Mouse (Mus musculus): ENCODE measurements around the gene Golga5. TPM values are rescaled to one million over a fixed set of nuclear protein-coding genes. Genes with fewer than 3 reads are reported as not detected.

The Golga5 gene
- polyA plus RNA-seq, 1 experiment from 2014 or later, result 39.3 TPM

GRCm38 (mm10) chr12:102498726-102499125 is 29.8 kb downstream of the Golga5 start:
- Histone ChIP-seq H3K9ac (ENCODE audit: low read depth, low read length) (no peak overlapping the region), H3K4me1 (ENCODE audit: control insufficient read depth, insufficient read depth, low read length) (no peaks in the 10 kb centered on the region), H3K36me3 (ENCODE audit: control insufficient read depth, insufficient read depth, low read length) (peaks cover 34% of the 10 kb centered on the region), H3K4me3 (ENCODE audit: low read length) (no peak overlapping the region), H3K27ac (ENCODE audit: low read depth, low read length) (no peak overlapping the region; the same call in 1 of the 2 replicates), H3K27me3 (ENCODE audit: control insufficient read depth, insufficient read depth, low read length) (no peaks in the 10 kb centered on the region), H3K4me2 (replicated peaks; ENCODE audit: low read depth, low read length) (no peak overlapping the region), H3K9me3 (ENCODE audit: control insufficient read depth, low read length) (no peaks in the 10 kb centered on the region)
- peak; percentile 55; the same call in 1 of the 2 replicates for ATAC-seq (ENCODE audit: low FRiP score, low TSS enrichment)
- WGBS, result 53% methylated on average over 8 of the region's 8 CpGs

DNA sequence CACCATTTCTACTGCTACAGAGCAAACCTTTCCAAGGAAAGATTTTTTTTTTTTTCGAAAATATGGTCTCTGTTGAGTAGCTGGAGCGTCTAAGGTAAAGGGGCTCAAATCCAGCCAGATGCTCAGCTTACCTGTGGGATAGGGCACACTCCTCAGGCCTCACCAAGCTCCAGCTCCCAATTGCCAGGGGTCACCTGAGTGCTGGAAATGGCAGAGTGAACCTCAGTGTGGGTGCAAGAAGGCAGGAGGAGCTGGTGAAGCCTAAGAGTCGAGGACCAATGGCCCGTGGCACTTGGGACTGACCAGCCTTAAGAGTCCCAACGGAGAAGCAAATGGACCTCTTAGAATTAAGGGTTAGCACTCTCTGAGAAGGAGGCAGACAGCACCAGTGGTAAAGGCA is 30.3 kb downstream of the Golga5 start:
- H3K4me1 ChIP-seq (ENCODE audit: control insufficient read depth, insufficient read depth, low read length), result no peaks in the 10 kb centered on the region
- WGBS, result 87% methylated on average over 5 of the region's 5 CpGs
- no peaks in the 10 kb centered on the region for H3K27me3 ChIP-seq (ENCODE audit: control insufficient read depth, insufficient read depth, low read length)
- no peaks in the 10 kb centered on the region for H3K9me3 ChIP-seq (ENCODE audit: control insufficient read depth, low read length)
- no peak overlapping the region for H3K27ac ChIP-seq (ENCODE audit: low read depth, low read length)
- ATAC-seq (ENCODE audit: low FRiP score, low TSS enrichment), result peak; percentile 47; the same call in 1 of the 2 replicates
- H3K9ac ChIP-seq (ENCODE audit: low read depth, low read length), result no peak overlapping the region
- peaks cover 30% of the 10 kb centered on the region for H3K36me3 ChIP-seq (ENCODE audit: control insufficient read depth, insufficient read depth, low read length)
- H3K4me3 ChIP-seq (ENCODE audit: low read length), result no peak overlapping the region
- no peak overlapping the region for H3K4me2 ChIP-seq (replicated peaks; ENCODE audit: low read depth, low read length)

DNA sequence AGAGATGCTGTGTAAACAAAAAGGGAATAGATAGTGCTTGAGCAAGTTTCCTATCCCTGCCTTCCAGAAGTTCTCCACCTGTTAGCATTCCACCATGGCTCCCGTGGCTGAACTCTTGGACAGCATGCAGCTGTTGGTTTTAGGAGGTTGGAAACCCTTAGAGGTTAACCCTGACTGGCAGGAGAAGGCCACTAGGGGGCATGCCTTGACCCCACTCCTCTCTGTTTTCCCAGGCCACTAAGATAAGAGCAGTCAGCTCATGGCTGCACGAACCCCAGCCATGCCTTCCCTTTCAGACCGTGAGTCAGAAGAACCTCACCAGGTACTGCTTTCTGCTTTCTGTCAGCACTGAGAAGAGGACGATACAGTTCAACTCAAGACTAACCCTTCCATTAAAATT is 30.8 kb downstream of the Golga5 start:
- WGBS, result 62% methylated on average over 4 of the region's 4 CpGs
- ATAC-seq (ENCODE audit: low FRiP score, low TSS enrichment), result peak; percentile 42
- Histone ChIP-seq H3K4me2 (replicated peaks; ENCODE audit: low read depth, low read length) (no peak overlapping the region), H3K9ac (ENCODE audit: low read depth, low read length) (no peak overlapping the region), H3K4me3 (ENCODE audit: low read length) (no peak overlapping the region), H3K27ac (ENCODE audit: low read depth, low read length) (no peak overlapping the region), H3K36me3 (ENCODE audit: control insufficient read depth, insufficient read depth, low read length) (peaks cover 29% of the 10 kb centered on the region), H3K9me3 (ENCODE audit: control insufficient read depth, low read length) (no peaks in the 10 kb centered on the region), H3K27me3 (ENCODE audit: control insufficient read depth, insufficient read depth, low read length) (no peaks in the 10 kb centered on the region), H3K4me1 (ENCODE audit: control insufficient read depth, insufficient read depth, low read length) (no peaks in the 10 kb centered on the region)

GRCm38 (mm10) chr12:102501038-102501437 is 32.1 kb downstream of the Golga5 start:
- no peaks in the 10 kb centered on the region for H3K27me3 ChIP-seq (ENCODE audit: control insufficient read depth, insufficient read depth, low read length)
- peaks cover 22% of the 10 kb centered on the region; the same call in 1 of the 2 replicates for H3K36me3 ChIP-seq (ENCODE audit: control insufficient read depth, insufficient read depth, low read length)
- no peak overlapping the region for H3K4me2 ChIP-seq (replicated peaks; ENCODE audit: low read depth, low read length)
- no peak overlapping the region for H3K27ac ChIP-seq (ENCODE audit: low read depth, low read length)
- H3K9ac ChIP-seq (ENCODE audit: low read depth, low read length), result no peak overlapping the region
- WGBS, result 91% methylated on average over 2 of the region's 2 CpGs
- ATAC-seq (ENCODE audit: low FRiP score, low TSS enrichment), result no peak
- H3K9me3 ChIP-seq (ENCODE audit: control insufficient read depth, low read length), result no peaks in the 10 kb centered on the region
- no peak overlapping the region for H3K4me3 ChIP-seq (ENCODE audit: low read length)
- H3K4me1 ChIP-seq (ENCODE audit: control insufficient read depth, insufficient read depth, low read length), result no peaks in the 10 kb centered on the region

- Histone ChIP-seq H3K4me2 (replicated peaks; ENCODE audit: low read depth, low read length) (no peak overlapping the region), H3K27ac (ENCODE audit: low read depth, low read length) (no peak overlapping the region), H3K36me3 (ENCODE audit: control insufficient read depth, insufficient read depth, low read length) (peaks cover 13% of the 10 kb centered on the region; the same call in 1 of the 2 replicates), H3K4me1 (ENCODE audit: control insufficient read depth, insufficient read depth, low read length) (no peaks in the 10 kb centered on the region), H3K9ac (ENCODE audit: low read depth, low read length) (no peak overlapping the region), H3K9me3 (ENCODE audit: control insufficient read depth, low read length) (no peaks in the 10 kb centered on the region), H3K27me3 (ENCODE audit: control insufficient read depth, insufficient read depth, low read length) (no peaks in the 10 kb centered on the region), H3K4me3 (ENCODE audit: low read length) (no peak overlapping the region)
- 77% methylated on average over 8 of the region's 8 CpGs for WGBS
- ATAC-seq (ENCODE audit: low FRiP score, low TSS enrichment), result no peak
Observed at GRCm38 (mm10) chr12:102501848-102502595, 33.1 kb downstream of the Golga5 start.

DNA sequence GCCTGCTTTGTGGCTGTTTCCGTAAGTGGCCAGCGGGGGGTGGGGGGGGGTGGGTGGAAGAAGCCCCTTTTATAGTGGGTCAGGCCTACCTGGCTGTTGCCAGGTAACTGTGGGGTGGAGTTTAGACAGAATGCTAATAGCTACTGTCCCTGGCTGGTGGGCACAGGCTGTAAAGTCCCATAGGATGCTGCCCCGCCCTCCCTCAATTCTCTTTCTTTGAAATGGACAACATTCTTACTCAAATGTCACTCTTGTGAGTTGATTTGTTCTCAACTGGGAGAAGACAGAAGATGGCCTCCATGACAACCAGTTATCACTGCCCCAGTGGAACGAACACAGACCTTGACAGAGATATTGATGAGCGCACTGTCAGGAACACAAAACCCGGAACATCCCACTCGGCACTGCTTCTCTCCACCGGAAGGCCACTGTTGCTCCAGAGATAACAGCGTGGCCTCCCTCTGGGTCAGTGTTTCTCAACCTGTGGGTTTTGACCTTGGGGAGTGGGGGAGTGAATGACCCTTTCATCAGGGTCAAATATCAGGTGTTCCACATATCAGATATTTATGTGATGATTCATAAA is 36.3 kb downstream of the Golga5 start:
- ATAC-seq (ENCODE audit: low FRiP score, low TSS enrichment), result no peak
- H3K4me1 ChIP-seq (ENCODE audit: control insufficient read depth, insufficient read depth, low read length), result no peaks in the 10 kb centered on the region
- H3K27me3 ChIP-seq (ENCODE audit: control insufficient read depth, insufficient read depth, low read length), result no peaks in the 10 kb centered on the region
- no peak overlapping the region for H3K4me3 ChIP-seq (ENCODE audit: low read length)
- no peak overlapping the region for H3K4me2 ChIP-seq (replicated peaks; ENCODE audit: low read depth, low read length)
- H3K27ac ChIP-seq (ENCODE audit: low read depth, low read length), result no peak overlapping the region
- H3K9me3 ChIP-seq (ENCODE audit: control insufficient read depth, low read length), result no peaks in the 10 kb centered on the region
- H3K9ac ChIP-seq (ENCODE audit: low read depth, low read length), result no peak overlapping the region
- no peaks in the 10 kb centered on the region for H3K36me3 ChIP-seq (ENCODE audit: control insufficient read depth, insufficient read depth, low read length)
- WGBS, result 61% methylated on average over 9 of the region's 9 CpGs

DNA sequence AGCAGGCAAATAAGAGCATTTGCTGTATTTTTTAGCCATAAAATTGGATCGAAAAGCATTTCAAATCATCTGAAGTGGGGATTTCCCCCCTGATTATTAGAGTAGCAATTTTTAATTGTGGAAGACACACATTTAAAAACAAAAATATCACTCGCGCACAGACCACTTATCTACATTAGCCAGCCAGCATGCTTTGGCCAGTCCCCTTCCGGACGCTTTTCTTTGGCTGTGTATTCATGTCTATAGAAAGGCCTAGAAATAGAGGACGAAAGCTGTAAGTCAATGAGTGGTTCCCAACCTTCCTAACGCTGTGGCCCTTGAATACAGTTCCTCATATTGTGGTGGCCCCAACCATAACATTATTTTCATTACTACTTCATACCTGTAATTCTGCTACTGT is 37.0 kb downstream of the Golga5 start:
- no peaks in the 10 kb centered on the region for H3K4me1 ChIP-seq (ENCODE audit: control insufficient read depth, insufficient read depth, low read length)
- H3K27me3 ChIP-seq (ENCODE audit: control insufficient read depth, insufficient read depth, low read length), result no peaks in the 10 kb centered on the region
- 91% methylated on average over 7 of the region's 7 CpGs for WGBS
- H3K9me3 ChIP-seq (ENCODE audit: control insufficient read depth, low read length), result no peaks in the 10 kb centered on the region
- no peak overlapping the region for H3K4me2 ChIP-seq (replicated peaks; ENCODE audit: low read depth, low read length)
- H3K36me3 ChIP-seq (ENCODE audit: control insufficient read depth, insufficient read depth, low read length), result no peaks in the 10 kb centered on the region
- ATAC-seq (ENCODE audit: low FRiP score, low TSS enrichment), result no peak
- H3K4me3 ChIP-seq (ENCODE audit: low read length), result no peak overlapping the region
- H3K27ac ChIP-seq (ENCODE audit: low read depth, low read length), result no peak overlapping the region
- H3K9ac ChIP-seq (ENCODE audit: low read depth, low read length), result no peak overlapping the region

DNA sequence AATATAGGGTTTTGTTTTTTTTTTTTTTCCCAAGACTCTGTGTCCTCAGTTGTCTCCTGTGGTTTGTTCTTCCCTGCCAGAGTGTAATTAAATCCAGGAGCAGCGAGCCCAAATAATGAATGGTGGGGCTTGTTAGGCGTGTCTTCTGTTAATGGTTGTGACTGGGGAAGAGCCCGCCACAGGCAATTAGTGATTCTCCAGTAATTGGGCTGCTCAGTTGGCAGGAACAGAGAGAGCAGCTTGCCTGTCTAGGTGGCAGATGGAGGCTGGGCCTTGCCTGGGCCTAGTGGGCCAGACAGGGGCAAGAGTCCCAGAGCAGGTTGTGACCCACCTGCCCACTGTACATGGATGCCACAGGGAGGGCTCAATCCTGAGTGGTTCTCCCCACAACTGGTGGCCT is 42.4 kb downstream of the Golga5 start:
- H3K4me2 ChIP-seq (replicated peaks; ENCODE audit: low read depth, low read length), result no peak overlapping the region
- H3K27ac ChIP-seq (ENCODE audit: low read depth, low read length), result no peak overlapping the region
- no peaks in the 10 kb centered on the region for H3K4me1 ChIP-seq (ENCODE audit: control insufficient read depth, insufficient read depth, low read length)
- H3K4me3 ChIP-seq (ENCODE audit: low read length), result no peak overlapping the region
- WGBS, result 19% methylated on average over 3 of the region's 3 CpGs
- no peaks in the 10 kb centered on the region for H3K27me3 ChIP-seq (ENCODE audit: control insufficient read depth, insufficient read depth, low read length)
- H3K9ac ChIP-seq (ENCODE audit: low read depth, low read length), result no peak overlapping the region; the same call in 1 of the 2 replicates
- H3K9me3 ChIP-seq (ENCODE audit: control insufficient read depth, low read length), result no peaks in the 10 kb centered on the region
- no peak for ATAC-seq (ENCODE audit: low FRiP score, low TSS enrichment)
- H3K36me3 ChIP-seq (ENCODE audit: control insufficient read depth, insufficient read depth, low read length), result no peaks in the 10 kb centered on the region

- Histone ChIP-seq H3K4me1 (ENCODE audit: control insufficient read depth, insufficient read depth, low read length) (no peaks in the 10 kb centered on the region), H3K27me3 (ENCODE audit: control insufficient read depth, insufficient read depth, low read length) (no peaks in the 10 kb centered on the region), H3K27ac (ENCODE audit: low read depth, low read length) (no peak overlapping the region), H3K4me3 (ENCODE audit: low read length) (no peak overlapping the region), H3K4me2 (replicated peaks; ENCODE audit: low read depth, low read length) (no peak overlapping the region), H3K9ac (ENCODE audit: low read depth, low read length) (no peak overlapping the region), H3K36me3 (ENCODE audit: control insufficient read depth, insufficient read depth, low read length) (no peaks in the 10 kb centered on the region), H3K9me3 (ENCODE audit: control insufficient read depth, low read length) (no peaks in the 10 kb centered on the region)
- WGBS, result 73% methylated on average over 6 of the region's 6 CpGs
- no peak for ATAC-seq (ENCODE audit: low FRiP score, low TSS enrichment)
Observed at GRCm38 (mm10) chr12:102514151-102514550, 45.2 kb downstream of the Golga5 start.
